Mouse (Mus musculus): ENCODE measurements at regions not wholly inside any gene's neighbourhood (a gene's known extent, or its start where the extent isn't known, plus 50 kb on each side); places are given as distances from the start of the nearest gene placed in this dataset.

DNA sequence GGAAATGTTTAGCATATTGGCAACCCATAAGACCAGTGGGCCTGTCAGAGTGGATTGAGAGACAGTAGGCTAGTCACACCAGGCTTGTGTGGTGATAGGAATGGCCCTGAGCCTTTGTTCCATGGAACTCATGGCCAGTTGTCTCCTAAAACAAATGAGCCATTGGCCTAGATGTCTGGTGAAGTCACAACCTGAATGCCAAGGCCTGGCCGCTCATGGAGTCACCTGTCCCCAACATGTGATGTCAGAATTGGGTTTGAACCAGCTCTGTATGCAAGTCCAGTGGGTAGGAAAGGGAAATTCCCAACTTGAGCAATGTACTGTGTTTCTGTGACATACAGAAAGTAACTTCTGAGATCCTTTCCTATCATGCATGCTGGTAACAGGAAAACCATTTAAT is 134.1 kb downstream of the Ets2 start:
- TF ChIP-seq CTCF (IDR thresholded peaks at IDR 0.05; ENCODE audit: control insufficient read depth, insufficient read depth, low read length): no peak
- TF ChIP-seq POLR2A (IDR thresholded peaks at IDR 0.05; ENCODE audit: borderline replicate concordance, control insufficient read depth, low read depth, low read length): no peak

Data from bone marrow, adult 2 months (tissue).